Mouse (Mus musculus) CH12.LX (cell line): ENCODE data around the gene Taco1.

Source experiments
- CTCF ChIP-seq, 2 experiments: IDR thresholded peaks in 1 of 2; conservative IDR thresholded peaks in 1 of 2; 2 replicates each; pipeline ENCODE4 v1.5.1; 2011 to 2012; ENCODE audit warnings: low read depth in 2 of 2, low read length in 2 of 2, improper control_type of control experiment in 1 of 2, inconsistent platforms in 1 of 2, mild to moderate bottlenecking in 1 of 2, moderate library complexity in 1 of 2
- MEF2A ChIP-seq: IDR thresholded peaks from 2 replicates; pipeline ENCODE4 v1.6.1; 2014; ENCODE audit warnings: low read depth, mild to moderate bottlenecking, inconsistent platforms, low read length, improper control_type of control experiment, borderline replicate concordance

- TF ChIP-seq MEF2A, result no peak
- TF ChIP-seq CTCF (conservative IDR thresholded peaks at IDR 0.05 in 1 of 2, IDR thresholded peaks at IDR 0.05 in 1 of 2; ENCODE audit: low read depth in 2 of 2, low read length in 2 of 2), result peak; percentile 92 to 95
These were observed 10.5 kb downstream of the Taco1 start for GRCm38 (mm10) chr11:106076321-106076720.
